In the genomic region with DNA sequence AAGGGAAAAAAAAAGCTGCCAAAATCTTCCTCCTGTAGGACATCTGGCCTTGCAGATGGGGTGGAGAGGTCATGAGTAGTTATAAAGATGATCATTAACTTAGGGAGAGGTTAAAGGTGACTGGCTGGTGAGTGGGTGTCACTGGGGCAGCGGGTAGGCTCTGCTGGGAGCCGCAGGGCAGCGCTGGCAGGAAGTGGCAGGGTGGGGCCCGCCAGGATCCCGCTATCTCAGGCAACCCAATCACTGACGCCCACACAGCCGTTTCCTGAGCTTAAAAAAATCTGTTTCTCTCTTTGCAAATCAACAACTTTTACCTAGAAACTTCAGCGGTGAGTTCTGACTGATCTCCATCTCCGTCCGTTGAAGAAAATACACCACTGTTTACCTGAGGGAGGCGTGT, we compare ENCODE assay signal across 8 mouse cellular contexts. TPM values are rescaled to one million over a fixed set of nuclear protein-coding genes. Genes with fewer than 3 reads are reported as not detected.
DNase-seq lines count a peak whose midpoint lies in the region; ATAC-seq lines count a peak whose summit lies in the region.

No protein-coding gene starts in this region.

- no peaks in the 10 kb centered on the region for H3K27me3 ChIP-seq in lung, embryonic 16.5 days (ENCODE audit: control insufficient read depth, insufficient read depth, low read depth, low read length)

- no peak overlapping the region for H3K9ac ChIP-seq in lung, embryonic 16.5 days (ENCODE audit: low read length)

- ATAC-seq in lung, embryonic 16.5 days (ENCODE audit: low read depth): no peak

- peaks cover 22% of the 10 kb centered on the region for H3K36me3 ChIP-seq in lung, embryonic 16.5 days (ENCODE audit: control insufficient read depth, insufficient read depth, low read length)

- H3K4me3 ChIP-seq in brown adipose tissue, adult 24 weeks (ENCODE audit: insufficient read depth, low read depth, low read length): no peak overlapping the region
- no peak overlapping the region for H3K4me3 ChIP-seq in lung, embryonic 16.5 days (ENCODE audit: low read length)

- H3K4me1 ChIP-seq in brown adipose tissue, adult 24 weeks (ENCODE audit: control insufficient read depth, insufficient read depth, insufficient read length, low read length): peaks cover 35% of the 10 kb centered on the region
- peaks cover 8% of the 10 kb centered on the region; the same call in 1 of the 2 replicates for H3K4me1 ChIP-seq in lung, embryonic 16.5 days (replicated peaks; ENCODE audit: control insufficient read depth, insufficient read depth, low read length)

- DNase-seq in A20 (ENCODE audit: low read depth, low spot score): peak; percentile 37
- DNase-seq in kidney, adult 11 months: peak; percentile 77
- peak; percentile 79 for DNase-seq in thymus, postnatal 0 days (ENCODE audit: low spot score)
- DNase-seq in gastrocnemius, postnatal 25 days: no peak
- no peak for DNase-seq in urinary bladder, postnatal 25 days (ENCODE audit: low spot score)
- no peak for DNase-seq in frontal cortex, postnatal 14 days (ENCODE audit: low spot score in 2 of 2)

- peak overlapping the region; percentile 82 for H3K27ac ChIP-seq in brown adipose tissue, adult 24 weeks (replicated peaks; ENCODE audit: low read depth, low read length)
- H3K27ac ChIP-seq in lung, embryonic 16.5 days (ENCODE audit: low read length): peak overlapping the region; percentile 51; the same call in 1 of the 2 replicates

- no peak overlapping the region for H3K4me2 ChIP-seq in lung, embryonic 16.5 days (ENCODE audit: low read depth, low read length)

- no peaks in the 10 kb centered on the region for H3K9me3 ChIP-seq in lung, embryonic 16.5 days (ENCODE audit: control insufficient read depth, low read length)

- 52% methylated on average over 11 of the region's 11 CpGs for WGBS in lung, embryonic 16.5 days

RNA-seq across cellular contexts. Expression of a gene that starts 35.4 kb away (rescaled TPM):
- 30.6 and 88.0 TPM in 2 replicates for polyA plus RNA-seq in brown adipose tissue, adult 24 weeks (2012; ENCODE audit: insufficient read depth, insufficient read length, missing spikeins)
- 11.7 and 12.9 TPM in 2 replicates for polyA plus RNA-seq in lung, embryonic 16.5 days (2015; fragmentation: Nextera tagmentation; extraction: Ambion mirVana)
- polyA plus RNA-seq in thymus, postnatal 0 days (2015; fragmentation: Nextera tagmentation; extraction: Ambion mirVana): 16.8 and 21.4 TPM in 2 replicates
- total RNA-seq in gastrocnemius, postnatal 25 days (2021): 10 to 100 TPM; 16.1 to 17.4 TPM

RNA-seq across cellular contexts. Expression of a gene that starts 49.2 kb away (rescaled TPM):
- not detected in 2 replicates for polyA plus RNA-seq in brown adipose tissue, adult 24 weeks (2012; ENCODE audit: insufficient read depth, insufficient read length, missing spikeins)
- 33.3 and 34.5 TPM in 2 replicates for polyA plus RNA-seq in lung, embryonic 16.5 days (2015; fragmentation: Nextera tagmentation; extraction: Ambion mirVana)
- polyA plus RNA-seq in thymus, postnatal 0 days (2015; fragmentation: Nextera tagmentation; extraction: Ambion mirVana): 32.8 and 33.9 TPM in 2 replicates
- total RNA-seq in gastrocnemius, postnatal 25 days (2021): 1 to 10 TPM; 2.0 to 3.7 TPM

Comparison
In these comparisons a context has a peak if more than half of its experiments do, and no peak if none do; other contexts are left out.
1. DNase-seq: peak in A20 (single experiment), kidney, adult 11 months (single experiment) and thymus, postnatal 0 days (single experiment); none in gastrocnemius, postnatal 25 days (single experiment), urinary bladder, postnatal 25 days (single experiment) and frontal cortex, postnatal 14 days (0 of 2).
2. RNA of a gene that starts 49.2 kb away (polyA plus RNA-seq): 33.3 to 34.5 TPM in lung, embryonic 16.5 days and 32.8 to 33.9 TPM in thymus, postnatal 0 days; not detected in brown adipose tissue, adult 24 weeks; every median in the first group is over 10 times any median in the second.